Mouse (Mus musculus): ENCODE data around the gene Cenpv. TPM values are rescaled to one million over a fixed set of nuclear protein-coding genes. Genes with fewer than 3 reads are reported as not detected.

Cenpv gene
- total RNA-seq (2021) (10 to 100 TPM; 44.1 to 45.8 TPM), polyA plus RNA-seq (2012; rRNA removed) (46.8 and 58.2 TPM in 2 replicates)
- long read RNA-seq, transcript Cenpv-201 (5 exons, 1,032 nt), result major isoform, 39 of 42 reads
- long read RNA-seq, partial matches to known transcripts, result 0 of 42 reads
- long read RNA-seq, other reads (novel, unspliced or antisense), result 3 of 42 reads

DNA sequence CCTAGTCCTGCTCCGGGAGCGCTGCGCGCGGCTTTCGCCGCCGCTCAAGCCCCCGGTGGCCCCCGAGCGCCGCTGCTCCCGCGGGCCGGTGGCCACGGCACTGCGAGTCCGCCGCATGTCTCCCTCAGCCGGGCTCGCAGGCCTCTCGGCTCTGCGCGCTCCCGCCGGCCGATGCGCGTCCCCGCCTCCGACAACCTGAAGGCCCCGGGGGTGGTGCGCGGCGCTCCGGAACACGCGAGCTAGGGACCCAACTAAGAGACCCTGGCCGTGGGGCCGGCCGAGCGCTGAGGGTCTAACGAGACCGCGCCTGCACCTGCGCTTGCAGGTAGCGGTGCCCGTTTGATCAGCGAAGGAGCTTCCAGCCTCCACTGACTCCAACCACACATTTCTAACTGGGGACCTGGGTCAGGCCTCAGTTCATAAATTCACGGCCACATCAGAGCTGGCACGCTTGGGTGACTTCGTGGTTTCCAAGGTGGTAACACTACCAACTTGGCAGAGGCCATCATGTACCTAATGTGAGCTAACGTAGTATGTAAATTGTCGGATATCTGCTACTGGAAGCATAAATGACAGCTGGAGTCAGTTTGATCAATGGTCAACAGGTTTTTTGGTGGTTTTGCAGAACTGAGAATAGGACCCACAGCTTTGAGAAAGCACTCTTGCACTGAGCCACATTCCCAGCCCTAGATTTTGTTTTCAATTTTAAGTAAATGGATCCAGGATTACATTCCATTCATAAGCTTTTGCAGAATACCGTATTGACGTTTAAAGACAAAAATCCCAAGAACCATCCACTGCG is at the start of gene Cenpv:
Gene Cenpv, minus strand, starts transcription at position 173 of the 802 bp plus-strand sequence.
- DNase-seq, result peak; percentile 90

DNA sequence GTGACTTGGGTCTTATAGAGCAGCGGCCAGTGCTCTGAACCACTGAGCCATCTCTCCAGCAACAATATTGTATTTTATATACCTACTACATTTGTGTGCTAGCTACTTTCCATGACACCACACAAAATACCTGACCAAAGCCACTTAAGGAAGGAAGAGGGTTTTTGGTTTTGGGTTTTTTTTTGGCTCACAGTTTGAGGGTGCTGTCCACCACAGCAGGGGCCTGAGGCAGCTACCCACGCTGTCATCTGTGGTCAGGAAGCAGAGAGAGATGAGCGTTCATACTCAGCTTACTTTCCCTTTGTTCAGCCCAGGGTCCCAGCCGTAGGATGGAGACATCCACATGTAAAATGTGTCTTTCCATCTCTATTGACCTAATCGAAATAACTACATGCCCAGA is 48.0 kb upstream of the Cenpv start:
- no peak for DNase-seq

DNA sequence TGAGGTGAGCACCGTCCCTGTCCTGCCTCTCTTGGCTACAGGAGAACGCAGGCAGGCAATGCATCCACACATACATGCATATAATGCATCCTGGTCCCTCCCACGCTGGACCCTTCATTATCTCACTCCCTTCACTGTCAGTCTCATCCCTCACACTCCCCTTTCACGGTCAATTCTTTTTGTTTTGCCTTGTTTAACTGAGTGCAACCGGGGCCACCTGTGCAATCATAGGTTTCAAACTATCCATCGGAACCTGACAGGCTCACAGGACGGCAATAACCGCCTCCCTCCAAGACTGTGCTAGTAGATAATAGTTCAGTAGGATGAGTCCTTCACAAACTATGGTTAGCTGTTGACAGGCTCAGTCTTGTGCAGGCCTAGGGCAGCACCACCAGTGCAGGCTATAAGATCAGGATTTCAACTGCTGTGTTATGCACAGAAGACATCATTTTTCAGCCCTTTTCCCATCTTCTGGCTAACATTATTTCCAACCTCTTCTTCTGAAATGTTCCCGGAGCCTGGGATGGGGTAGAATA is 45.7 kb upstream of the Cenpv start:
- no peak for DNase-seq

DNA sequence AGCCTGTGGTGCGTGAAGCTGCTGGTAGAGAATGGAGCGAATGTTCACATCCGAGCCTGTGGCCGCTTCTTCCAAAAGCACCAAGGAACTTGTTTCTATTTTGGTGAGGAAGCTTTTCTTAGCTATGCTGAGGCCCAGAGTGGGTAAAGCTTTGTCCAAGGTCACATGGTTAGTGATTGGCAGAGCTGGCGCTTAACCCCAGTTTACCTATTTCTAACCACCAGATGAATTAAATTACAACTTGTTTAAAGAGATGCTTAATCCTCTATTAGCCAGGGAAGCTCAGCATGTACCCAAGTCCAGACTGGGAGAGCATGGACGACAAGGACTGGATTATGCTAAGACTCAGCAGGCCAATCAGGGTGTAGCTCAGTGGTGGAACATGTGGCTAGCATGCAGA is 44.0 kb upstream of the Cenpv start:
- DNase-seq, result no peak

DNA sequence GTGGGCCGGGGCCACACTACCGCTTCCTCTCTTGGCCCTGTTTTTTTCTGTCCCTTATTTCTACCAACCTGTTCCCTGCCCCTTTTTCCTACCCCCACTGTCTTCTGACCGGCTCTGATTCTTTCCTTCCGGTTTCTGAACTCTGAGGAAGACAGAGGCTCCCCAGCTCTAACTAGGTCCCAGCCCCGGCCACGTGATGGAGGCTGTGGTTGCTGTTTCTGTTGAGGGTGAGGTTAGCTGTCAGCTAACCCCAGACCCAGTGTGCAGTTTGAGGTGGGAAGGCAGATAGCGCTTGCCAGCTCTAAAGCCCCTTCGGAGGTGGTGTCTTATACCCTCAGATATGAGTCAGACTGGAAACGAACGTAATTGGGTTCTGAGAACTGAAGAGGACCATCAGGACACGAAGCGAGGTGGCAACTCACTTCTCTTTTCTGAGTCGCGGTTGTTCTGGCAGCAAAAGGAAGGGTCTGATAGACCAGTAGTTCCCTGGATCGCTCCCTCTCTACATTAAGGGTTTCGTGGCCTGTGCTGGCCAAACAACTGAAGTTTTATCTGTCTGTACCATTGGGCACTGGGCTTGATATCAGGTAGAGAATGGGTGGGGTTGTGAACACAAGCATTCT is 37.6 kb upstream of the Cenpv start:
- DNase-seq, result no peak

DNA sequence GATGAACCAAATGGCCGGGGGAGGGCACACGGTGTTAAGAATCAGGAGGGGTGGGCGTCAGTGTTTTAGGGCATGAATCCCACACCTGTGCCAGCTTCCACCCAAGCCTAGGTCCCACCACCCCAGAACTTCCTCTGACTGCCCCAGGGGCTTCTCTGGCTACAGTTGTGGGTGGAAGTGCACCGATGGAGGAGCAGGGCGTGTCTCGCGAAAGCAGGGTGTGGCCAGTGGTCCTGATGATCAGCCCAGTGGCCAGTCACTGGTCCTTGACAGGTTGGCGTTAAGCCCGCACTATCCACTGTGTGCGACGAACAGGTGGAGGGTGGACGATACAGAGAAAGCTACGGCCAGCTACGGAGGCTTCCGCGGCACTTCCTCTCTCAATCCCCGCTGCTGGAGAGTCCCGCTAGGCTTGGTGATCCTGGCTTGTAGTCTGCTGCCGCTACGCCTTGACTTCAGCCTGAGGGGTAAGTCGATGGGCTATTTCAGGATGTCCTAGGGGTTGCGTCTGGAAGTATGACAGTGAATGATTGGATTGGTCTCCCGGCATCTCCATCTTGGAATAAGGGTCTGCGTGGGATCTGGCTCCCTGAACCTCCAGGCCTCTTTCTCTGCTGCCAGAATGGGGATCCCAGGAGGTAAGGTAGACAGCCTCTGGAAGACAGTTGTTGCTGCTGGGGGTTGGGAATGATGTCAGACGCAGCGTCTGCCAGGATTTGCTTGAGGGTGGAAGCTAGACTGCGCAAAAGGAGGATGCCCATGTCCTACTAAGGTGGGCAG is 36.8 kb upstream of the Cenpv start:
- DNase-seq, result peak; percentile 56

DNA sequence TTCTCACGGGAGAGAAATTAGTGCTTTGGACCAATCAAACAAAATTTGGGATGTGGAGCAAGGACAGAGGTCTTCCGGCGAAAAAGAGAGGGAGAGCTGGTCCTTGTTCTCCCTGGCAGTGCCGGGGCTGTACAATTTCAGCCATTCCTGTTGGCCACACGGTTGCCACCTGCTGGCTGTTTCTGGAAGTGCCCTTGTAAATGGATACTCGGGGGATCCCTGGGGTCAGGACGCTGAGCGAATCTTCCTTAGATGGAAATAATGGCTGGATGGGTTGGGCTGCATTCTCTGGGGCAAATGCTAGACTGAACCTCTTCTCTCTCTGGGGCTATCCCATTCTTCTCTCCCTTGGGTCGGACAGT is 36.2 kb upstream of the Cenpv start:
- peak; percentile 82 for DNase-seq

DNA sequence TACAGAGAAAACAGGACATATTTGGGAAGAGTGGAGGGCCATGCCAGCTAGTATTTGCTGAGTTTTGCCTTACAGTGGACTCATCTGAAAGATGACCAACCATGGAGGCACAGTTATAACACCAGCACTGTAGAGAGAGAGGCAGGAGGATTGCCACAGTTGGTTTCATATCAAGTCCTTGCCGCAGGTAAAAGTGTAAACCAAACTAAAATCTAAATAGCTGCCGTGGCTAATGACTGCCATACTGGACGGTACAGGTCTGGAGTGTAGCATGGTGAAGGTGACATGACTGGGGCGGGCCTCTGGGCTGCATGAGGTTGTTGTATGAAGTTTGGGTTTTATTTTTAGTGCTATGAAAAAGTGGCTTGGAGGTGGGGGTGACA is 35.6 kb upstream of the Cenpv start:
- DNase-seq, result no peak

DNA sequence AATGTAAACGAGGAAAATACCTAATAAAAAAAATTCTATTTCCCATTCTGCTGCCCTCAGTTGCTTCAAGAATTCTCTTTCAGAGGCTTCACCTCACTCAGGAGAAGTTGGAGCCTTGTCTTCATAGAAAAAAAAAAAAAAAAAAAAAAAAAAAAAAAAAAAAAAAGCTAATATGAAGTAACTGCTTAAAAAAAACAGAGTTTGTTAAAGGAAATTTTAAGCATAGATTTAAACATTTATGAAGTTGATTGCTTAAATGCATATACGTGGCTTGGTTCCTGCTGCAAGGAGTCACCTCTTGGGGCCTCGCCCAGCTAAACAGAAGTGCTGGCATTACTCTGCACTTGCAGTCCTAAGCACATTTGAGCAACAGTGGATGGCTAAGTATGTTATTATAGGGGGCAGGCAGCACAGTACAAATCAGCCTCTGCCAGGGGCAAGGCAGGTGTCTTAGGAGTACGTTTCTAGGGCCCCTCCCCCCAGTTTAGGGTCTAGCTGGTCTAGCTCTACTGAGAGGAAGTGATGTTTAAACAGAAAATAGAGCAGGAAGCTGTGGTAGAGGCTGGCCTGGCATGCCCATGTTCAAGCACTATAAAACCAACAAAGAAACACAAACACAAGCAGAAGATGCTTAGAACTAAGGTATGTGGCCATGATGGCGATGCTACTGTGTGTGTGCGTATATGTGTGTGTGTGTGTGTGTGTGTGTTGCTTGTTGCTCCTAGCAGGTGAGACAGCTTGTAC is 35.1 kb upstream of the Cenpv start, which contains the start of gene Trpv2:
Gene Trpv2, plus strand, starts transcription at position 528 of the 744 bp plus-strand sequence.
- DNase-seq, result no peak

DNA sequence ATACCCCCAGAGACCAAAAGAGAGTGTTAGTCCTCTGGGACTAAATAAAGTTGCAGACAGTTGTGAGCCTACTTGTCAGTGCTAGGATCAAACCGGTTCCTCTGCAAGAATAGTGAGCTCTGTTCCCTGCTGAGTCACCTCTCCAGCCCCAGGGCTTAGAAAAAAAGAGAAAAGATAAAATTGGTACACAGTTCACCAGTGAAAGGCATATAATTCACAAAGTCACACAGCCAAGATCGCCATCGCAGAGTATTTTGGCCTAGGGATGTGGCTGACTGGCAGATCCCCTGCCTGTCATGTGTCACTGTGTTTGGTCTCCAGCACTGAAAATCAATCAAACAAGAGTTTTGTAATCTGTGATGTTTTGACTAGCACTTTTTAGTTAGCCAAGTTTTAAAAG is 29.2 kb upstream of the Cenpv start:
- no peak for DNase-seq

DNA sequence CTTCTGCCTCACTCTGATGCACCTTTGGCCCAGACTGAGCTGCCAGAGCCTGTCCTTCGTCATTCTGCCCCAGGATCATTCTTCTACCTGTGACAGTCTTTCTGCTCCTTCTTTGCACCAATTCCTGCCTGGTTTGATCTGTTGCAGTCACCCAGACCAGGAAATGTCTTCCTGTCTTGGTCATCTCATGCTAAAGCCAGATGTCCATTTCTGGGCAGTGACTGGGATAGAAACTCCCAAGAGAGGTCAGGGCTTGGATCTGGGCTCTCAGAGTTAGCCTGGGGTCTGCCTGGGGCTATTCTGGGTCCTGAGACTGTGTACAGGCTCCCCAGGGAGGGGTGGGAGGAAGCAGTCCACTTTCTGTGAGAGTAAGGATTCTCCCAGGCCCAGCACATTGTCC is 27.1 kb upstream of the Cenpv start:
- DNase-seq, result no peak

DNA sequence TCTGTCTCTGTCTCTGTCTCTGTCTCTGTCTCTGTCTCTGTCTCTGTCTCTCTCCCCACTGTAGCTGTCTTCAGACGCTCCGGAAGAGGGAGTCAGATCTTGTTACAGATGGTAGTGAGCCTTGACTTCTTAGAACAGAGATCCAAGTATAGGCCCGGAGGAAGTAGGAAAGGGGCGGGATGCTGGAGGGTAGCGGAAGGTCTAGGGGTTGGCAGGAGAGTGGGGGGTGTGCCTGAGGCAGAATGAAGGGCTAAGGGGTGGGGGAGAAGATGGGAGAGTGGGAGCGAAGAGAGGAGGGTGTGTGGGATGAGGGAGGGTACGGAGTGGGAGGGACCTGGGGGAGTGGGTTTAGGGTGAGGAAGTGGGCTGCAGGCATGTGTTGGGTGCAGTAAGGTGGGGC is 26.7 kb upstream of the Cenpv start:
- no peak for DNase-seq

DNA sequence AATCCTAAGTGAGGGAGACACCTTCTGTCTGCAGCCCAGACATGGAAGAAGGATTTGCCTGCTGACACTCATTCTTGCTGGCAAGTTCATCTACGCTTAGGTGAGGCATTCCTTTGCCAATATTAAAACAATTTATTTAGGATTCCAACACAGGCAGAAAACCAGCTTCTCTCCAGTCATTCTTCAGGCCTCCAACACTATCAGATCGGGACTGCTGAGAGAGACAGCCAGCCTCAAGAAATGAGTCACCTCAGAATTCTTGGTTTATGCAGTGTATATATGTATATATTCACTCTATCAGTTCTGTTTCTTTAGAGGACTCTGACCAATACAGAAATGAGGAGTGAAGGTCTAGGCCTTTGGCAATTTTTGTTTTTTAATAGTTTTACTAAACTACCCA is 24.5 kb upstream of the Cenpv start:
- DNase-seq, result no peak

DNA sequence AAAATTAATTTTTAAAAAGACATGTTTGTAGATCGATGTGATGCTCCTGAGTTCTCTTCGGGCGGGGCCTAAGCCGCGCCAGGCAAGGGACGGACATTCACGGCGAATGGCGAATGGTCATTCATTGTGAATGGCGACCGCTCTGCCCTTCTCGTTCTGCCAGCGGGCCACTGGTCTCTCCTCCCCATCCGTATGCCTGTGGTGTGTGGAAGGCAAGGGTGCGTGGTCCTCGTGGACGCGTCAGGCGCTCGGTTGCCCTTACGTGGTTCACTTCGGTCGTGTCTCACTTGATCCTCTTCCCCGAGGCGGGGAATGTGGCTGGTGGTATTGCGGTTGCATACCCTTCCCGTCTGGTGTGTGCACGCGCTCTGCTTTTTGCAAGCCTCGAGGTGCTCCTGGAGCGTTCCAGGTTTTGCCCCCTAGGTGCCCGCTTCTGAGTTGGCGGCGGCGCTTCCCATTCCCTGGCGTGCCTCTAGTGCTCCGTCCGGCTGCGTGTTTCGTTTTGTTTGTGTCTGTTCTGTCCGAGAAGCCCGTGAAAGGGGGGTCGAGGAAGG is 21.5 kb upstream of the Cenpv start:
- DNase-seq, result no peak

DNA sequence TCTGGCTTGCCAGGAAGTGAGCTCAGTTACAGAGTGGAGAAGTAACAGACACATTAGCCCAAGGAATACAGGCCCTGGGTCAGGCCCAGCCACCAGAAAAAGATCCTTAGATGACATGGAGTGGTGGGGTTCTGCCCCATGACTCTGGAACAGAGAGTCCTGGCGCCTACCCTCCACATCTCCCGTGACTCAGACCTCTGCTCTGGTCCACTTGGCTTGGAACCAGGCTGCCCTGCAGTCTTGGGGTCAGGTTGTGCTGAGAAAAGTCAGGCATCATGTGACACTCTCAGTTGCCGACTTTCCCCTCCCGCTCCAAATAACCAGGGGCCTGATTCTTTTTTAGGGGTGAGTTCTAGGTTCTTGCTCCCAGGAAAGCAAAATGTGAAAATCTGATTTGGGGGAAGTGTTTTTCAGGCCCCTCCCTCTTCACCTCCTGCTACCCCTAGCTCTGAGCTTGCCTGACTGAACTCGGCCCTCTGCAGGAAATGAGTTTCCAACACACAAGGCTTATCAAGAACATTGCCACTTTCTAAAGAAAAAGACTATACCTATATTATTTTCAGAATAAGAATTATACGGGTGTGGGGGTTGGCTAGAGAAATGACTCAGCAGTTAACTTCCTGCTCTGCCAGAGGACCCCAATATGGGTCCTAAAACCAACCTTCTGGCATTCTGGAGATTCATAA is 20.0 kb upstream of the Cenpv start:
- peak; percentile 79 for DNase-seq

DNA sequence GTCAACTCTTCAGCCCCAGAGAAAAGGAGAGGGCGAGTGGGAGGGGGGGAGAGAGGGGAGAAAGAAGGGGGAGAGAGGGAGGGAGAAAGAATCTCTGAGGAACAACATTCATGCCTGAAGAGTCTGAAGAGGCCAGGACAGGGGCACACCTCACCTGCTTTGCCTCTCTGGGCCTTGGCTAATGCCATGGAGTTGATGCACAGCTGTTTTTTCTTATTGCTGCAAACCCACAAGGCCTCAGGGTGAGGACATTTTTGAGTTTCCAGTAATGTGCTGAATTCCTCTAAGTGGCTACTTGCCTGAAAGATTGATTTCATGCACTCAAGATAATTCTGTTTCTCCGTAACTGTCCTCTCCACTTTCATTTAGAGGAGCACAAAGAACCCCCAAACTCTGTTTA is 19.1 kb upstream of the Cenpv start:
- no peak for DNase-seq

DNA sequence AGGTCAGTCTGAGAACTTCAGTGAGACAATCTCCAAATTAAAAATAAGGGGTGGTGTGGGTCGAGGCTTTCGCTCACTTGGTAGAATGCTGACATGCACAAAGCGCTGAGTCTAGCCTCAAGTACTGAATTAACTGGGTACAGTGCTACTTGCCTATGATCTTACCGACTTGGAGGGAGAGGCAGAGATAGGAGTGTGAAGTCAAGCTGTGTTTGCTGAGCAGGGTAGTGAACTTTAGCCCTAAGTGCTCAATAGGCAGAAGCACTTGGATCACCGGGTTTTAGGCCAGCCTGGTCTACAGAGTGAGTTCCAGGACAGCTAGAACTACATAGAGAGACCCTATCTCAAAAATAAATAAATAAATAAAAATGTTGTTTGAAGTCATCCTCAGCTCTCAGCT is 18.1 kb upstream of the Cenpv start:
- DNase-seq, result no peak

DNA sequence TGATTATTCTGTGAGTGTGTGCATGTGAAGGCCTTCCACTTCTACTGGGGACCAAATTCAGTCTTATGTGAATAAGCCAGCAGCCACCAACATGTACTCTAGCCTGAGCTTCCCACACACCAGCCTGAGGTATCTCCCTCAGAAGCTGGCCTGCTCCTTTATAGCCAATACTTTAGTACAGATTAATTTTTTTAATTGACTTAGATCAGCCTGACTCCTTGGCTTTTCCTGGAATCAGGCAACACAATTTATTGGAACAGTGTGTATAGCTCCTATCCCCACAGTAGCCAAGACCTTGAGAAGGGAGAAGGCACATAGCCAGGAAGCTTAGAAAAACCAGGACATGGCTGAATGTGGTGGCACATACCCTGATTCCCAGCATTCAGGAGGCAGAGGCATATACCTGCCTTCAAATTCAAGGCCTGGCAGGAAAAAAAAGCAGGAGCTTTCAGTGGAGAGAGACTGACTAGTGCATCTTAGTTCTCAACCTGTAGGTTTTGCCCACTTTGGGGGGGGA is 16.9 kb upstream of the Cenpv start:
- DNase-seq, result peak; percentile 61

DNA sequence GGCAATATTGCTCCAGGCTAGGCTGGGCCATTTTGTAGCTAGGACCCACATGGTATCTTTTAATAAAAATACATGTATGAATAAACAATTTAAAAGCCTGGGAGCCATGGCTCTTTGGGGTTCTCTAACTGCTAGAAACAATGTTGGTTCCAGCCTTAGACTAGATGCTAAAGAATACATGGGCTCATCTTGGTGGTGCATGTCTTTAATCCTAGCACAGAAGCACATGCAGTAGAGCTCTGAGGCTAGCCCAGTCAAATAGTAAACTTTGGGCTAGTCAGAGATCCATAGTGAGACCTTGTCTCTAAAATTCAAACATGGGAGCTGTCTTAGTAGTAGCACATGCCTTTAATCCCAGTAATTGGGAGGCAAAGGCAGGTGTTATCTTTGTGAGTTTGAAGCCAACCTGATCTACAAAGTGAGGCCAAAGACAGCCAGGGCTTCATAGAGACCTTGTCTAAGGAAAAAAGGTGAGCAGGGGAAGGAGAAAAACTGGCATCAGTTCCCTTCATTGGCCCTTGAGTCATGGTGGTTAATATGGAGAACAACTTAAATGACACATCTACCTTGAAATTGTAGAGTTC is 16.0 kb upstream of the Cenpv start:
- DNase-seq, result no peak
